Mouse (Mus musculus) thymus, postnatal 0 days (tissue): ENCODE data around the gene Ppp1cb. TPM values are rescaled to one million over a fixed set of nuclear protein-coding genes. Genes with fewer than 3 reads are reported as not detected.

Experiments
- polyA plus RNA-seq: library from polyadenylated mRNA; unstranded; fragments of >200 nt; fragmentation: Nextera tagmentation; extraction: Ambion mirVana; gene quantifications from 2 replicates; pipeline ENCODE4 v1.2.1, GENCODE M21; 2015

The Ppp1cb gene
- polyA plus RNA-seq, 1 experiment from 2014 or later: 207 TPM

Other genes starting within 250 kb of the Ppp1cb start
- 8.8 and 10.7 TPM in 2 replicates for gene Plb1, start 226.1 kb upstream of the Ppp1cb start, polyA plus RNA-seq
- gene Yes1, start 152.3 kb downstream of the Ppp1cb start, polyA plus RNA-seq: 6.0 and 6.5 TPM in 2 replicates